ENCODE assay signal across 9 mouse cellular contexts in genomic region chr7:25132318-25132960, GRCm38 (mm10). TPM values are rescaled to one million over a fixed set of nuclear protein-coding genes. Genes with fewer than 3 reads are reported as not detected.
DNase-seq lines count a peak whose midpoint lies in the region; ATAC-seq and TF ChIP-seq lines count a peak whose summit lies in the region.
"Had no signal": no experiment of that assay in that cellular context is flagged by ENCODE, and none has a peak within 500 bp of the region (broad histone marks: within the 10 kb centered on the region; RNA-seq: fewer than 3 reads in every experiment).

No protein-coding gene starts in this region.

- DNase-seq in G1E (ENCODE audit: low spot score) = peak; percentile 75
- no peak for DNase-seq in intestine, embryonic 14.5 days (ENCODE audit: low spot score)
- DNase-seq in thymus, postnatal 10 days (ENCODE audit: low spot score in 2 of 2) = peak; percentile 69 to 75
- DNase-seq in left cerebral cortex, adult 2 months (ENCODE audit: extremely low spot score in 1 of 2, low spot score in 2 of 2) = no peak
- no peak for DNase-seq in frontal cortex, postnatal 36 days (ENCODE audit: low spot score in 2 of 2)
- DNase-seq in left cerebral cortex, adult 11 months (ENCODE audit: low spot score) = no peak

- H3K4me2 ChIP-seq in embryonic facial prominence, embryonic 13.5 days = peak overlapping the region; percentile 26
- H3K4me2 ChIP-seq in intestine, embryonic 14.5 days (ENCODE audit: low read length) = peak overlapping the region; percentile 9

- no peak for TF ChIP-seq CTCF in G1E (IDR thresholded peaks at IDR 0.05; ENCODE audit: low read depth, low read length)
- no peak for TF ChIP-seq CTCF in left cerebral cortex, adult 2 months (IDR thresholded peaks at IDR 0.05)

- H3K27ac ChIP-seq in embryonic facial prominence, embryonic 13.5 days = no peak overlapping the region
- H3K27ac ChIP-seq in intestine, embryonic 14.5 days (ENCODE audit: low read depth) = no peak overlapping the region
- no peak overlapping the region for H3K27ac ChIP-seq in left cerebral cortex, adult 2 months

- no peaks in the 10 kb centered on the region for H3K36me3 ChIP-seq in G1E (replicated peaks)
- no peaks in the 10 kb centered on the region for H3K36me3 ChIP-seq in embryonic facial prominence, embryonic 13.5 days
- no peaks in the 10 kb centered on the region for H3K36me3 ChIP-seq in intestine, embryonic 14.5 days (ENCODE audit: control insufficient read depth, insufficient read depth, low read length)

- 7% methylated on average over 25 of the region's 25 CpGs for WGBS in embryonic facial prominence, embryonic 13.5 days
- 10% methylated on average over 25 of the region's 25 CpGs for WGBS in intestine, embryonic 14.5 days

- peak overlapping the region; percentile 36; the same call in 1 of the 2 replicates for H3K9ac ChIP-seq in embryonic facial prominence, embryonic 13.5 days
- H3K9ac ChIP-seq in intestine, embryonic 14.5 days (ENCODE audit: low read length) = no peak overlapping the region

- H3K4me3 ChIP-seq in G1E (ENCODE audit: low read depth, low read length) = peak overlapping the region; percentile 67
- no peak overlapping the region for H3K4me3 ChIP-seq in embryonic facial prominence, embryonic 13.5 days
- H3K4me3 ChIP-seq in intestine, embryonic 14.5 days (ENCODE audit: low read depth, low read length) = no peak overlapping the region
- H3K4me3 ChIP-seq in left cerebral cortex, adult 2 months = no peak overlapping the region
- H3K4me3 ChIP-seq: erythroblast, embryonic 14.5 days had no signal

- peaks cover 31% of the 10 kb centered on the region for H3K27me3 ChIP-seq in G1E (ENCODE audit: insufficient read depth, low read length)
- peaks cover 70% of the 10 kb centered on the region for H3K27me3 ChIP-seq in embryonic facial prominence, embryonic 13.5 days
- peaks cover 53% of the 10 kb centered on the region for H3K27me3 ChIP-seq in intestine, embryonic 14.5 days (replicated peaks; ENCODE audit: control insufficient read depth, insufficient read depth, low read length)

- peaks cover 4% of the 10 kb centered on the region for H3K9me3 ChIP-seq in G1E (replicated peaks)
- no peaks in the 10 kb centered on the region; the same call in 1 of the 2 replicates for H3K9me3 ChIP-seq in embryonic facial prominence, embryonic 13.5 days
- H3K9me3 ChIP-seq in intestine, embryonic 14.5 days (ENCODE audit: control insufficient read depth, low read length) = peaks cover 4% of the 10 kb centered on the region; the same call in 1 of the 2 replicates

- intact Hi-C loops in left cerebral cortex, adult 2 months (cut with DNase I) = loop anchor here (2.0 kb wide), 2 partner anchors 26 to 46 kb away; partner anchors contain the start of gene Pou2f2

- H3K4me1 ChIP-seq in G1E (ENCODE audit: insufficient read depth, low read depth, low read length) = peaks cover 22% of the 10 kb centered on the region
- peaks cover 8% of the 10 kb centered on the region; the same call in 1 of the 2 replicates for H3K4me1 ChIP-seq in embryonic facial prominence, embryonic 13.5 days
- no peaks in the 10 kb centered on the region for H3K4me1 ChIP-seq in intestine, embryonic 14.5 days (replicated peaks; ENCODE audit: control insufficient read depth, insufficient read depth, low read length)

- ATAC-seq in G1E (ENCODE audit: extremely low read depth, insufficient number of reproducible peaks, low FRiP score, poor library complexity, severe bottlenecking) = peak; percentile 34; the same call in 1 of the 2 replicates
- ATAC-seq in embryonic facial prominence, embryonic 13.5 days (ENCODE audit: insufficient number of reproducible peaks, insufficient read depth, low FRiP score, low TSS enrichment, low read depth) = no peak
- ATAC-seq in intestine, embryonic 14.5 days (replicated peaks; ENCODE audit: low FRiP score, low TSS enrichment, low read depth) = no peak
- ATAC-seq in megakaryocyte progenitor cell, adult 5-6 weeks (replicated peaks; ENCODE audit: poor library complexity) = peak; percentile 55

RNA-seq across cellular contexts. Expression of gene Pou2f2, which starts 47.1 kb away (rescaled TPM):
- total RNA-seq in G1E (2014; fragmentation: Nextera tagmentation) (0.38 and 1.6 TPM in 2 replicates), G1E (2017) (0.06 and 0.16 TPM in 2 replicates)
- polyA plus RNA-seq in G1E (2012) = 0.58 and 0.59 TPM in 2 replicates
- 0.91 and 1.3 TPM in 2 replicates for polyA plus RNA-seq in embryonic facial prominence, embryonic 13.5 days (2015; fragmentation: Nextera tagmentation; extraction: Ambion mirVana)
- polyA plus RNA-seq in intestine, embryonic 14.5 days (2014; fragmentation: Nextera tagmentation; extraction: Ambion mirVana) = 2.1 and 2.2 TPM in 2 replicates
- 13.8 and 18.1 TPM in 2 replicates for total RNA-seq in megakaryocyte progenitor cell, adult 5-6 weeks (2015)
- total RNA-seq in megakaryocyte progenitor cell, adult 5-6 weeks (2017) = 2.1 and 4.1 TPM in 2 replicates
- total RNA-seq in left cerebral cortex, adult 2 months (2021) = 10 to 100 TPM; 12.5 to 14.0 TPM

Comparison
In these comparisons a context has a peak if more than half of its experiments do, and no peak if none do; other contexts are left out.
1. ATAC-seq: peak in G1E (single experiment) and megakaryocyte progenitor cell, adult 5-6 weeks (single experiment); none in embryonic facial prominence, embryonic 13.5 days (single experiment) and intestine, embryonic 14.5 days (single experiment).
2. DNase-seq: peak in G1E (single experiment) and thymus, postnatal 10 days (2 of 2); none in intestine, embryonic 14.5 days (single experiment), left cerebral cortex, adult 2 months (0 of 2), frontal cortex, postnatal 36 days (0 of 2) and left cerebral cortex, adult 11 months (single experiment).